ENCODE assay signal across 15 mouse cellular contexts in the genomic region with DNA sequence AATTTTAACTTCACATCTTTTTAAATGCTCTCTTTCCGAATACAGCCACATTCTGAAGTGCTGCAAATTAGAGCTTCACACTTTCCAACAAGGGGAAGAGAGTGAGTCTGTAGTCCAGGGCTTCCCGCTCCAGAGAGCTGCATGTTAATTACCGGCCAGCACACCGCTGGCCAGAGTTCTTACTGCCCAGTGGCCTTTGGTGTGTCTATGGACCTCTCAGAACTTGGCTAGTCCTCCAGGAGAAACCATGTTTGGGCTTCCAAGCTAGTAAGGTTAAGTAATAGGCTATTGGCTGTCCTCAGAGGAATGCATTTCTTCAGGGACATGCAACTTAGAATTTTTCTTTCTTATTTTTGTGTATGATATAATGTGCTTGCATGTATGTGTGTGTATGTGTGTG.
"Had no signal": no experiment of that assay in that cellular context is flagged by ENCODE, and none has a peak within 500 bp of the region (broad histone marks: within the 10 kb centered on the region; RNA-seq: fewer than 3 reads in every experiment).

No protein-coding gene starts in this region.

- H3K27me3 ChIP-seq: intestine, embryonic 15.5 days; limb, embryonic 15.5 days; liver, embryonic 13.5 days had no signal

- H3K9me3 ChIP-seq: intestine, embryonic 15.5 days; limb, embryonic 12.5 days; limb, embryonic 15.5 days; liver, embryonic 13.5 days had no signal

- ATAC-seq: intestine, embryonic 15.5 days had no signal

- H3K4me1 ChIP-seq: intestine, embryonic 15.5 days; limb, embryonic 15.5 days; liver, embryonic 13.5 days had no signal

- H3K9ac ChIP-seq: intestine, embryonic 15.5 days; limb, embryonic 12.5 days; limb, embryonic 15.5 days; liver, embryonic 13.5 days had no signal

- H3K36me3 ChIP-seq: intestine, embryonic 15.5 days; limb, embryonic 12.5 days; limb, embryonic 15.5 days; liver, embryonic 13.5 days had no signal

- H3K4me3 ChIP-seq: intestine, embryonic 15.5 days; limb, embryonic 12.5 days; limb, embryonic 15.5 days; liver, embryonic 13.5 days had no signal

- H3K4me2 ChIP-seq: intestine, embryonic 15.5 days; limb, embryonic 12.5 days; limb, embryonic 15.5 days; liver, embryonic 13.5 days; midbrain, embryonic 11.5 days had no signal

- DNase-seq: left cerebral cortex, postnatal 4 days; liver, embryonic 13.5 days; lung, adult 2 months; lung, postnatal 14 days; lung, postnatal 4 days; midbrain, embryonic 14.5 days; thymus, adult 2 months; thymus, postnatal 14 days; thymus, postnatal 4 days had no signal

- H3K27ac ChIP-seq: intestine, embryonic 15.5 days; kidney, postnatal 0 days; limb, embryonic 12.5 days; limb, embryonic 15.5 days; liver, embryonic 13.5 days; stomach, postnatal 0 days had no signal
